Mouse (Mus musculus) heart, adult 10 weeks (tissue): ENCODE measurements around the gene Gm21861. TPM values are rescaled to one million over a fixed set of nuclear protein-coding genes. Genes with fewer than 3 reads are reported as not detected.

Experiments
- polyA plus RNA-seq: library from polyadenylated mRNA; stranded (reverse); fragments of 350-450 nt; fragmentation: Illumina TruSeq; extraction: RNeasy Lipid Tissue Mini Kit (QIAGEN cat#74804); gene quantifications from one replicate; pipeline ENCODE4 v1.2.3, GENCODE M21; 2014; ENCODE audit warnings: low read depth, low replicate concordance

The Gm21861 gene
- polyA plus RNA-seq: not detected

DNA sequence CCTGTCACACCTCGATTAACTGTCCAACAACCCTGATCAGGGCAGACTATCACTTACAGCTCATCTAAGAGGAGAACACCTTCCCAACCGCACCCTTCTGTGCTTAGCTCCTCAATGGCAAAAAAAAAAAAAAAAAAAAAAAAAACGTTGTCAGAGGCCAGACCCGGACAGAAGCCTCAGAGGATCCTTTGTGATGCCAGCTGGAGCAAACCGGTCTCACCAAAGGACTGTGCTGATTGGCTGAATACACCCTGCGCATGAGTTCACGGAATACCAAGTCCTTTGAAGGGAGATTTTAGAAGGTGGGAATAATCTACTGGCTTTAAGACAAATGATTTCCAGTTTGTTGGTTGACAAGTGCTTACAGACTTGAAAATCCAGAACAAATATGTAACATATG lies at the start of gene Gm21861:
Gm21861 (minus strand) TSS at position 101 of the 400 bp plus-strand sequence.

